Mouse (Mus musculus) liver, embryonic 14.5 days (tissue): Measurements from ENCODE around the gene Atp13a5.

Experiments
- CTCF ChIP-seq: IDR thresholded peaks from 2 replicates; pipeline ENCODE4 v1.5.1; 2016; ENCODE audit warnings: antibody characterized with exemption, low read depth, control low read depth
- EP300 ChIP-seq: IDR thresholded peaks from 2 replicates; pipeline ENCODE4 v1.6.1; 2016; ENCODE audit warnings: antibody characterized with exemption, low read depth

- TF ChIP-seq EP300 (no peak), CTCF (no peak)
These were observed 49.3 kb downstream of the Atp13a5 start for GRCm38 (mm10) chr16:29329213-29329612.
